Mouse (Mus musculus) heart, postnatal 14 days (tissue): Measurements from ENCODE around the gene Nfkb2. TPM values are rescaled to one million over a fixed set of nuclear protein-coding genes. Genes with fewer than 3 reads are reported as not detected.

Experiments
- DNase-seq, 2 experiments: peaks; one replicate each; pipeline ENCODE4 v3.0.0; 2021 to 2022
- intact Hi-C: fragments of 180-260 bp; cut with DNase I; formaldehyde crosslinking; loops from one replicate; pipeline ENCODE4 v1.15.1; 2025
- total RNA-seq, 2 experiments: library from RNA; stranded (reverse); gene quantifications; 2 replicates each; pipeline ENCODE4 v1.2.3; 2021

Gene Nfkb2
- total RNA-seq, 2 experiments from 2014 or later: 15.5 to 16.6 TPM

GRCm38 (mm10) chr19:46333906-46334305 is 29.8 kb downstream of the Nfkb2 start:
- intact Hi-C loops: no loop called here

GRCm38 (mm10) chr19:46337719-46338330 is 33.7 kb downstream of the Nfkb2 start:
- DNase-seq: no peak
- intact Hi-C loops: loop anchor here (2.0 to 5.0 kb wide), 2 partner anchors 17 to 109 kb away; no protein-coding TSS in a partner anchor

More at GRCm38 (mm10) chr19:46333906-46334305, 29.8 kb downstream of the Nfkb2 start:
- DNase-seq: no peak

GRCm38 (mm10) chr19:46338331-46338936 is 34.3 kb downstream of the Nfkb2 start, which contains the start of gene Cuedc2:
Gene Cuedc2 (minus strand): TSS chr19:46338702.
- intact Hi-C loops: loop anchor here (2.0 to 5.0 kb wide), 2 partner anchors 16 to 109 kb away; no protein-coding TSS in a partner anchor

GRCm38 (mm10) chr19:46338942-46339286 is 34.8 kb downstream of the Nfkb2 start:
- no peak for DNase-seq
- intact Hi-C loops: loop anchor here (1.0 to 5.0 kb wide), 3 partner anchors 16 to 108 kb away; no protein-coding TSS in a partner anchor

More at GRCm38 (mm10) chr19:46338331-46338936, 34.3 kb downstream of the Nfkb2 start, which contains the start of gene Cuedc2:
- peak; percentile 98 to 99 for DNase-seq

- DNase-seq: peak; percentile 69 to 74
- intact Hi-C loops: loop anchor here (1.0 to 5.0 kb wide), 3 partner anchors 15 to 108 kb away; no protein-coding TSS in a partner anchor
These were observed 35.3 kb downstream of the Nfkb2 start for GRCm38 (mm10) chr19:46339287-46339971.

GRCm38 (mm10) chr19:46344710-46345419 is 40.7 kb downstream of the Nfkb2 start:
- intact Hi-C loops: no loop called here
- no peak for DNase-seq

GRCm38 (mm10) chr19:46347146-46347545 is 43.0 kb downstream of the Nfkb2 start:
- intact Hi-C loops: no loop called here
- no peak for DNase-seq

- intact Hi-C loops: no loop called here
- DNase-seq: no peak
These were observed 44.0 kb downstream of the Nfkb2 start for GRCm38 (mm10) chr19:46347936-46348668.

- intact Hi-C loops: no loop called here
- DNase-seq: peak; percentile 84 to 87
These were observed 44.8 kb downstream of the Nfkb2 start for GRCm38 (mm10) chr19:46348761-46349458.

GRCm38 (mm10) chr19:46349550-46349949 is 45.4 kb downstream of the Nfkb2 start:
- intact Hi-C loops: no loop called here
- no peak for DNase-seq

GRCm38 (mm10) chr19:46350168-46350932 is 46.2 kb downstream of the Nfkb2 start, which contains the start of gene 2310034G01Rik:
Gene 2310034G01Rik (minus strand): TSS chr19:46350302.
- intact Hi-C loops: no loop called here
- DNase-seq: no peak

- intact Hi-C loops: no loop called here
- DNase-seq: peak; percentile 82 to 89
These were observed 52.6 kb downstream of the Nfkb2 start for GRCm38 (mm10) chr19:46356701-46357138.

GRCm38 (mm10) chr19:46357344-46358280 is 53.5 kb downstream of the Nfkb2 start:
- intact Hi-C loops: no loop called here
- peak in 1 of 2 experiments; percentile 45 for DNase-seq

GRCm38 (mm10) chr19:46358381-46358780 is 54.3 kb downstream of the Nfkb2 start:
- no peak for DNase-seq
- intact Hi-C loops: no loop called here
